Mouse (Mus musculus): ENCODE measurements around the gene Clasp1. TPM values are rescaled to one million over a fixed set of nuclear protein-coding genes. Genes with fewer than 3 reads are reported as not detected.
"Not testable (repeated sequence)": the region's sequence is repeated elsewhere in the genome, so short reads cannot be mapped to it uniquely, and the experiment has no call there.

Gene Clasp1
- polyA plus RNA-seq, 1 experiment from 2014 or later, result 90.6 TPM

- DNase-seq (ENCODE audit: low spot score, missing footprints) (no peak), ATAC-seq (ENCODE audit: low FRiP score) (no peak)
- Histone ChIP-seq H3K27ac (ENCODE audit: low read depth, low read length) (no peak overlapping the region), H3K4me2 (no peak overlapping the region), H3K4me1 (ENCODE audit: control insufficient read depth, insufficient read depth, low read length) (no peaks in the 10 kb centered on the region), H3K9me3 (ENCODE audit: control insufficient read depth, low read length) (no peaks in the 10 kb centered on the region), H3K36me3 (ENCODE audit: control insufficient read depth, insufficient read depth, low read length) (peaks cover 25% of the 10 kb centered on the region), H3K9ac (ENCODE audit: low read length) (no peak overlapping the region), H3K4me3 (ENCODE audit: low read depth, low read length) (no peak overlapping the region), H3K27me3 (ENCODE audit: control insufficient read depth, insufficient read depth, low read length) (no peaks in the 10 kb centered on the region)
- 80% methylated on average over 2 of the region's 2 CpGs for WGBS
Observed at GRCm38 (mm10) chr1:118595395-118595794, 206.5 kb downstream of the Clasp1 start.

GRCm38 (mm10) chr1:118597475-118598213 lies 208.8 kb downstream of the Clasp1 start:
- H3K4me2 ChIP-seq, result no peak overlapping the region
- H3K4me1 ChIP-seq (ENCODE audit: control insufficient read depth, insufficient read depth, low read length), result no peaks in the 10 kb centered on the region
- peaks cover 32% of the 10 kb centered on the region for H3K36me3 ChIP-seq (ENCODE audit: control insufficient read depth, insufficient read depth, low read length)
- no peak for ATAC-seq (ENCODE audit: low FRiP score)
- no peak overlapping the region for H3K4me3 ChIP-seq (ENCODE audit: low read depth, low read length)
- no peak overlapping the region for H3K27ac ChIP-seq (ENCODE audit: low read depth, low read length)
- no peaks in the 10 kb centered on the region for H3K27me3 ChIP-seq (ENCODE audit: control insufficient read depth, insufficient read depth, low read length)
- no peak overlapping the region for H3K9ac ChIP-seq (ENCODE audit: low read length)
- WGBS, result 88% methylated on average over 2 of the region's 2 CpGs
- no peak for DNase-seq (ENCODE audit: low spot score, missing footprints)
- H3K9me3 ChIP-seq (ENCODE audit: control insufficient read depth, low read length), result no peaks in the 10 kb centered on the region

GRCm38 (mm10) chr1:118598339-118598738 lies 209.5 kb downstream of the Clasp1 start:
- ATAC-seq (ENCODE audit: low FRiP score) (no peak), DNase-seq (ENCODE audit: low spot score, missing footprints) (no peak)
- peaks cover 35% of the 10 kb centered on the region for H3K36me3 ChIP-seq (ENCODE audit: control insufficient read depth, insufficient read depth, low read length)
- H3K4me3 ChIP-seq (ENCODE audit: low read depth, low read length), result no peak overlapping the region
- no peak overlapping the region for H3K4me2 ChIP-seq
- H3K9me3 ChIP-seq (ENCODE audit: control insufficient read depth, low read length), result no peaks in the 10 kb centered on the region
- WGBS, result 84% methylated on average over 3 of the region's 3 CpGs
- no peaks in the 10 kb centered on the region for H3K4me1 ChIP-seq (ENCODE audit: control insufficient read depth, insufficient read depth, low read length)
- no peak overlapping the region for H3K9ac ChIP-seq (ENCODE audit: low read length)
- no peak overlapping the region for H3K27ac ChIP-seq (ENCODE audit: low read depth, low read length)
- no peaks in the 10 kb centered on the region for H3K27me3 ChIP-seq (ENCODE audit: control insufficient read depth, insufficient read depth, low read length)

GRCm38 (mm10) chr1:118613631-118614183 lies 224.8 kb downstream of the Clasp1 start:
- Histone ChIP-seq H3K36me3 (ENCODE audit: control insufficient read depth, insufficient read depth, low read length) (peaks cover 4% of the 10 kb centered on the region), H3K4me3 (ENCODE audit: low read depth, low read length) (no peak overlapping the region), H3K27ac (ENCODE audit: low read depth, low read length) (no peak overlapping the region), H3K27me3 (ENCODE audit: control insufficient read depth, insufficient read depth, low read length) (no peaks in the 10 kb centered on the region), H3K4me2 (no peak overlapping the region), H3K9me3 (ENCODE audit: control insufficient read depth, low read length) (no peaks in the 10 kb centered on the region), H3K4me1 (ENCODE audit: control insufficient read depth, insufficient read depth, low read length) (no peaks in the 10 kb centered on the region), H3K9ac (ENCODE audit: low read length) (no peak overlapping the region)
- WGBS, result 89% methylated on average over 3 of the region's 3 CpGs
- ATAC-seq (ENCODE audit: low FRiP score), result no peak
- peak; percentile 64 for DNase-seq (ENCODE audit: low spot score, missing footprints)

- 87% methylated on average over 5 of the region's 5 CpGs for WGBS
- not testable (repeated sequence) for H3K4me1 ChIP-seq (ENCODE audit: control insufficient read depth, insufficient read depth, low read length); H3K36me3 ChIP-seq (ENCODE audit: control insufficient read depth, insufficient read depth, low read length); H3K4me3 ChIP-seq (ENCODE audit: low read depth, low read length); ATAC-seq (ENCODE audit: low FRiP score); H3K4me2 ChIP-seq; H3K27ac ChIP-seq (ENCODE audit: low read depth, low read length); H3K9me3 ChIP-seq (ENCODE audit: control insufficient read depth, low read length); H3K27me3 ChIP-seq (ENCODE audit: control insufficient read depth, insufficient read depth, low read length); DNase-seq (ENCODE audit: low spot score, missing footprints); H3K9ac ChIP-seq (ENCODE audit: low read length)
Observed at GRCm38 (mm10) chr1:118621055-118621454, 232.2 kb downstream of the Clasp1 start.

- H3K9me3 ChIP-seq (ENCODE audit: control insufficient read depth, low read length), result no peaks in the 10 kb centered on the region
- H3K27ac ChIP-seq (ENCODE audit: low read depth, low read length), result no peak overlapping the region
- no peak for ATAC-seq (ENCODE audit: low FRiP score)
- no peaks in the 10 kb centered on the region for H3K36me3 ChIP-seq (ENCODE audit: control insufficient read depth, insufficient read depth, low read length)
- no peak overlapping the region for H3K9ac ChIP-seq (ENCODE audit: low read length)
- no peak overlapping the region for H3K4me3 ChIP-seq (ENCODE audit: low read depth, low read length)
- DNase-seq (ENCODE audit: low spot score, missing footprints), result no peak
- peaks cover 8% of the 10 kb centered on the region; the same call in 1 of the 2 replicates for H3K27me3 ChIP-seq (ENCODE audit: control insufficient read depth, insufficient read depth, low read length)
- peaks cover 3% of the 10 kb centered on the region for H3K4me1 ChIP-seq (ENCODE audit: control insufficient read depth, insufficient read depth, low read length)
- 56% methylated on average over 3 of the region's 3 CpGs for WGBS
- H3K4me2 ChIP-seq, result no peak overlapping the region
Observed at GRCm38 (mm10) chr1:118622857-118623256, 234.0 kb downstream of the Clasp1 start.

- 23% methylated on average over 6 of the region's 6 CpGs for WGBS
- H3K4me1 ChIP-seq (ENCODE audit: control insufficient read depth, insufficient read depth, low read length), result peaks cover 8% of the 10 kb centered on the region
- H3K36me3 ChIP-seq (ENCODE audit: control insufficient read depth, insufficient read depth, low read length), result no peaks in the 10 kb centered on the region
- no peak overlapping the region for H3K4me3 ChIP-seq (ENCODE audit: low read depth, low read length)
- no peak overlapping the region for H3K27ac ChIP-seq (ENCODE audit: low read depth, low read length)
- H3K9ac ChIP-seq (ENCODE audit: low read length), result no peak overlapping the region
- no peaks in the 10 kb centered on the region for H3K9me3 ChIP-seq (ENCODE audit: control insufficient read depth, low read length)
- ATAC-seq (ENCODE audit: low FRiP score) (no peak), DNase-seq (ENCODE audit: low spot score, missing footprints) (no peak)
- H3K27me3 ChIP-seq (ENCODE audit: control insufficient read depth, insufficient read depth, low read length), result peaks cover 17% of the 10 kb centered on the region
- H3K4me2 ChIP-seq, result no peak overlapping the region
Observed at GRCm38 (mm10) chr1:118625461-118625860, 236.6 kb downstream of the Clasp1 start.

GRCm38 (mm10) chr1:118625921-118626320 lies 237.1 kb downstream of the Clasp1 start:
- WGBS, result 51% methylated on average over 2 of the region's 2 CpGs
- no peak for ATAC-seq (ENCODE audit: low FRiP score)
- no peak for DNase-seq (ENCODE audit: low spot score, missing footprints)
- Histone ChIP-seq H3K9me3 (ENCODE audit: control insufficient read depth, low read length) (no peaks in the 10 kb centered on the region), H3K4me2 (no peak overlapping the region), H3K4me3 (ENCODE audit: low read depth, low read length) (no peak overlapping the region), H3K27me3 (ENCODE audit: control insufficient read depth, insufficient read depth, low read length) (peaks cover 17% of the 10 kb centered on the region), H3K4me1 (ENCODE audit: control insufficient read depth, insufficient read depth, low read length) (peaks cover 8% of the 10 kb centered on the region), H3K36me3 (ENCODE audit: control insufficient read depth, insufficient read depth, low read length) (no peaks in the 10 kb centered on the region), H3K9ac (ENCODE audit: low read length) (no peak overlapping the region), H3K27ac (ENCODE audit: low read depth, low read length) (no peak overlapping the region)

- ATAC-seq (ENCODE audit: low FRiP score) (no peak), DNase-seq (ENCODE audit: low spot score, missing footprints) (no peak)
- Histone ChIP-seq H3K36me3 (ENCODE audit: control insufficient read depth, insufficient read depth, low read length) (no peaks in the 10 kb centered on the region), H3K4me1 (ENCODE audit: control insufficient read depth, insufficient read depth, low read length) (peaks cover 8% of the 10 kb centered on the region), H3K27ac (ENCODE audit: low read depth, low read length) (no peak overlapping the region), H3K4me2 (no peak overlapping the region), H3K27me3 (ENCODE audit: control insufficient read depth, insufficient read depth, low read length) (peaks cover 17% of the 10 kb centered on the region), H3K9me3 (ENCODE audit: control insufficient read depth, low read length) (no peaks in the 10 kb centered on the region), H3K4me3 (ENCODE audit: low read depth, low read length) (no peak overlapping the region), H3K9ac (ENCODE audit: low read length) (no peak overlapping the region)
- WGBS, result 85% methylated on average over 2 of the region's 2 CpGs
Observed at GRCm38 (mm10) chr1:118626452-118626851, 237.6 kb downstream of the Clasp1 start.

Measured in midbrain, embryonic 11.5 days (tissue).